Mouse (Mus musculus): ENCODE results near the gene Adm.

Gene Adm

GRCm38 (mm10) chr7:110658378-110658928 is 31.0 kb downstream of the Adm start:
- DNase-seq (ENCODE audit: low spot score in 2 of 2), result no peak

DNA sequence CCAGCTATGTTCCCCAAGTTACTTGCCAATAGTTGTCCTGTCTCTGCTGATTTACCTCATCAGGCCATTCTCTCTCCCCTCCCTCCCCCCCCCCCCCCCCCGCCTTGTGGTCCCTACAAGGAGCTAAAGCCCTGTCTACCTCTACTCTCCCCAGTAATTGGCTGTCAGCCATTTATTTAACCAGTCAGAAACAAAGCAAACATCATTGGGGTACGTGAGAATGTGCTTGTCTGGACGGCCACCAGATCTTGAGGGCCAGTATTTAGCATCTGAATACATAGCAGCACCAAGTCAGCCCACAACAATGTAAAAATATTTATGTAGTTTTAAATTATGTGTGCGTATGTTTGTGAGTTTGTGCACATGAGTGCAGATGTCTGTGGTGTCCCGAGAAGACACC is 39.1 kb downstream of the Adm start:
- no peak for DNase-seq (ENCODE audit: low spot score in 2 of 2)

- DNase-seq (ENCODE audit: low spot score in 2 of 2), result no peak
Measured at GRCm38 (mm10) chr7:110668247-110668646, 40.8 kb downstream of the Adm start.

DNA sequence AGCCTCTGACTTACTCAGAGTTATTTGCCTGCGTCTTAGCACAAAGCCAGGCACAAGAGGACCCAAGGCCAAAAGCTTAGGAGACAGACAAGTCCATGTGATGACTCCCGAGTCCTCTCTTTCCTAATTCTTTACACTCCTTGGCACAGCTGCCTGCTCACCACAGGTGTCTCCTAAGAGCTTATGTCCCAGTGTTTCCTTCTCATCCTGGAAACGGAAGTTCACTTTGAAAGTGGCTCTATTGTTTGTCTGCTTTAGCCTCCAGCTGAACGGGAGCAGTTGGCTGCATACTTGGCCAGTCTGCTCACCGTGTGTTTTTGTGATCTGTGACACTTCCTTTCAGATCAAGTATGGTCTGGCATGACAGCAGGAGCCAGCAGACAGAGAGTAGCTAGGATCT is 41.3 kb downstream of the Adm start:
- DNase-seq (ENCODE audit: low spot score in 2 of 2), result no peak

DNA sequence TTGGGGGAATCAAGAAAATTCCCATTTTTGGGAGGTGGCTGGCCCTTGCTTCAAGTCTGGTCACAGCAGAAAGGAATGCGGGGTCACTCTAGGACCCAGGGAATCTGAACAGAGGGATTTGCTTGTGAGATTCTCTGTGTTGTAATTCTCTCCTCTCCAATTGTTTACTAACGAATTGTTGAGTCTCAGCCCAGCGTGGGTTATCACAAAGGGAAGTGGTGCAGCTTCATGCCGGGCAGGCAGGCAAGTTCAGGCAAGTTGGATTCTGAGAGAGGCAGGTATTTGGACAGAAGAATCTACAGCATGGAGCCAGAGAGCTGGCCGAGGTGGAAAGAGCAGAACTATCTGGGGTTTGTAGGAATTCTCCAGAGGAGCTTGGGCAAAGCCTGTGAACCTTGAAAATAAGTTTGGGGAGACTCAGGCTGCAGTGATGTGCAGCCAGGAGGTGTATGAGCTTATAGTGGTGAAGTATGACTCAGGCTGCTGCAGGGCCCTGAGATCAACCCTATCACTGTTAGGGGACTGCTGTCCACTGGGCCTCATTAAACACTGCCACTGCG is 43.7 kb downstream of the Adm start:
- DNase-seq (ENCODE audit: low spot score in 2 of 2), result no peak
